Mouse (Mus musculus) G1E (cell line): Measurements from ENCODE around the gene Ctnnbl1.

Experiments
- CTCF ChIP-seq: IDR thresholded peaks from 2 replicates; pipeline ENCODE4 v1.5.1; 2012; ENCODE audit warnings: low read depth, low read length, inconsistent platforms, mixed read lengths
- GATA1 ChIP-seq: IDR thresholded peaks from 2 replicates; pipeline ENCODE4 v1.6.1; 2012; ENCODE audit warnings: borderline replicate concordance, low read length, inconsistent platforms, mixed read lengths
- GATA2 ChIP-seq: IDR thresholded peaks from 2 replicates; pipeline ENCODE4 v1.6.1; 2012; ENCODE audit warnings: low read depth, low read length, inconsistent platforms, borderline replicate concordance
- TAL1 ChIP-seq: conservative IDR thresholded peaks from 2 replicates; pipeline ENCODE4 v1.6.1; 2012; ENCODE audit warnings: low read depth, low read length, inconsistent platforms, mixed read lengths

GRCm38 (mm10) chr2:157693576-157693975, 43.6 kb upstream of the Ctnnbl1 start:
- TF ChIP-seq TAL1 = no peak
- no peak for TF ChIP-seq CTCF
- TF ChIP-seq GATA1 = no peak
- TF ChIP-seq GATA2 = no peak
